Mouse (Mus musculus): ENCODE results near the gene Hnrnph2. TPM values are rescaled to one million over a fixed set of nuclear protein-coding genes. Genes with fewer than 3 reads are reported as not detected.

Gene Hnrnph2
- total RNA-seq, 2 experiments from 2014 or later, result 152 to 157 TPM

DNA sequence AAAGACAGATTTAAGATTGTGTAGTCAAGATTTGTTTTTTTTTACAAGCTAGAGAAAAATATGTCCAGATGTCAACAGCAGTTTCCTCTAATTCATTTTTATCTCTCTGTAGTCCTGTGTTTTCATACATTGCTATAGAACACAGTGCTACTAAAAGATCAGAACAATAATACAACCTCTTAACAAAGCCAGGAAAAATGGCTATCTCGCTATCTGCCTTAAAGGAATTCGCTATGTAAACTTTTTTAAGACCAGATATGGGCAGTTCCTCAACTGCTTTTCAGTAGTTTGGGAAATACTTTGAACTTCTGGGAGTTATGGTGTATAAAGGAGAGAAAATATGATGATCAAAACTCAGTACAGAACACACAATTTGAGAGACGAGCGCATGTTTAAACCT is 22.4 kb downstream of the Hnrnph2 start:
- DNase-seq (ENCODE audit: low spot score in 2 of 2), result no peak
- no peak for TF ChIP-seq CTCF (conservative IDR thresholded peaks at IDR 0.05)
- Histone ChIP-seq H3K27ac (no peak overlapping the region), H3K4me3 (no peak overlapping the region)

GRCm38 (mm10) chrX:134628200-134628599 is 27.2 kb downstream of the Hnrnph2 start:
- no peak overlapping the region for H3K27ac ChIP-seq
- H3K4me3 ChIP-seq, result no peak overlapping the region
- DNase-seq (ENCODE audit: low spot score in 2 of 2), result no peak
- no peak for TF ChIP-seq CTCF (conservative IDR thresholded peaks at IDR 0.05)

- TF ChIP-seq CTCF (conservative IDR thresholded peaks at IDR 0.05), result no peak
- Histone ChIP-seq H3K4me3 (no peak overlapping the region), H3K27ac (no peak overlapping the region)
- DNase-seq (ENCODE audit: low spot score in 2 of 2), result no peak
Observed at GRCm38 (mm10) chrX:134632710-134633109, 31.7 kb downstream of the Hnrnph2 start.

- H3K4me3 ChIP-seq, result no peak overlapping the region
- TF ChIP-seq CTCF (conservative IDR thresholded peaks at IDR 0.05), result no peak
Observed at GRCm38 (mm10) chrX:134635111-134635510, 34.1 kb downstream of the Hnrnph2 start.

GRCm38 (mm10) chrX:134635860-134636259 is 34.9 kb downstream of the Hnrnph2 start:
- no peak for DNase-seq (ENCODE audit: low spot score in 2 of 2)
- TF ChIP-seq CTCF (conservative IDR thresholded peaks at IDR 0.05), result no peak
- Histone ChIP-seq H3K27ac (no peak overlapping the region), H3K4me3 (no peak overlapping the region)

More at GRCm38 (mm10) chrX:134635111-134635510, 34.1 kb downstream of the Hnrnph2 start:
- DNase-seq (ENCODE audit: low spot score in 2 of 2), result no peak
- H3K27ac ChIP-seq, result no peak overlapping the region

- no peak for TF ChIP-seq CTCF (conservative IDR thresholded peaks at IDR 0.05)
- Histone ChIP-seq H3K27ac (no peak overlapping the region), H3K4me3 (no peak overlapping the region)
- DNase-seq (ENCODE audit: low spot score in 2 of 2), result no peak
Observed at GRCm38 (mm10) chrX:134641000-134641760, 40.2 kb downstream of the Hnrnph2 start.

GRCm38 (mm10) chrX:134646338-134646737 is 45.4 kb downstream of the Hnrnph2 start:
- no peak overlapping the region for H3K4me3 ChIP-seq
- DNase-seq (ENCODE audit: low spot score in 2 of 2), result no peak
- H3K27ac ChIP-seq, result no peak overlapping the region
- TF ChIP-seq CTCF (conservative IDR thresholded peaks at IDR 0.05), result no peak

GRCm38 (mm10) chrX:134647421-134647820 is 46.4 kb downstream of the Hnrnph2 start:
- Histone ChIP-seq H3K4me3 (no peak overlapping the region), H3K27ac (no peak overlapping the region)
- no peak for TF ChIP-seq CTCF (conservative IDR thresholded peaks at IDR 0.05)
- no peak for DNase-seq (ENCODE audit: low spot score in 2 of 2)

DNA sequence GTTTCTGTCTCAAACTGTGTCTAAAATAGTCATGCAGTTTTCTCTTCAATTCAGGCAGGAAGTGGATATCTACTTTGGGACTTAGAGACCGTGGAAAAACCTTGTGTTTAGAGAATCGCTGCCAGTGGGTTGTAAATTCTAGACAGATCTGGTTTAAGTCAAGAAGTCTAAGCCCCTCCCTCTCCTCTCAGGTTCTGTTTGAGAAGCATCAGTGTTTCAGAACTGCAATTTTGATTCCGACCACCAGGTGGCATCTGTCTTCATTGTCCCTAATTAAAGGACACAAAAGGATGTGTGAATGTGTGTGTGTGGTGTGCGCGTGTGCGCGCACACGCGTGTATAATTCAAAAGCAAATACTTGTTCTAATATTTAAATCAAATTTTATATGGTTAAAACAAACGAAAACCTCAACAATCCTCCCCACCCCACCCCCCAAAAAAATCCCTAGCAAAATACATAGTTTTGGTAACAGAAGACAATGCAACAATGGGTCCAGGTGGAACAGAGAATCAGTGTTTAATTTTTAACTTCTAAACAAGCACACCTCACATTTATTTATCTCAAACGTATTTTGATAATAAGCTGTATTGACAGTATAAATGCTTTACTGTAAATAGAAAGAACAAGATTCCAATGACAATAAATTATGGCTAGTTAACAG is 47.2 kb downstream of the Hnrnph2 start:
- DNase-seq (ENCODE audit: low spot score in 2 of 2), result peak; percentile 60 to 72
- peak; percentile 82 for TF ChIP-seq CTCF (conservative IDR thresholded peaks at IDR 0.05)
- no peak overlapping the region for H3K27ac ChIP-seq
- no peak overlapping the region for H3K4me3 ChIP-seq

DNA sequence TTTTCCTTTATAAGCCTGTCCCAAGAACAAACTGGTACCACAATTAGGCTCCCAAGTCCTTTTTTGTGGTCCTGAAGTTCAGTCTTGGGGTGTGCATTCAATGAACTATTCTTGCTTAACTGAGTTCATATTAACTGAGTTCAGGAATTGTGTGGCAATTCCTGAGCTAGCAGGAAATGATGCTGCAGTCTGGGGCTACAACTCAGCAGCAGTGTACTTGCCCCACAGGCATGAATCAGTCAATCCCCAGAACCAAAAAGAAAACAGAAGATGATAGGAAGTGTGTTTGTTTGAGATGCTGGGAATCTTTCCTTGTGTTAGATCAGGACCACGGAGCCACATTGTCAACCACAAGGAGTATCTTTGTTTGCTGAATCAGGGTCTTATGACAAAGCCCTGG is 51.1 kb downstream of the Hnrnph2 start:
- Histone ChIP-seq H3K4me3 (no peak overlapping the region), H3K27ac (no peak overlapping the region)
- no peak for DNase-seq (ENCODE audit: low spot score in 2 of 2)
- no peak for TF ChIP-seq CTCF (conservative IDR thresholded peaks at IDR 0.05)

Other genes starting within 250 kb of the Hnrnph2 start
- gene Drp2, start 196.6 kb upstream of the Hnrnph2 start, total RNA-seq (2021), result 10 to 100 TPM; 41.8 to 45.1 TPM
- not detected for gene Taf7l, start 124.7 kb upstream of the Hnrnph2 start, total RNA-seq (2021)
- gene Timm8a1, start 59.3 kb upstream of the Hnrnph2 start, total RNA-seq (2021), result 10 to 100 TPM; 15.7 to 18.3 TPM
- 1 to 10 TPM in 1 of 2 experiments, under 1 TPM in 1; 0.66 to 1.2 TPM for gene Btk, start 17.6 kb upstream of the Hnrnph2 start, total RNA-seq (2021)
- gene Rpl36a, start 15.5 kb upstream of the Hnrnph2 start, total RNA-seq (2021), result 100 to 1,000 TPM; 122 to 137 TPM
- 10 to 100 TPM in 1 of 2 experiments, 1 to 10 TPM in 1; 7.3 to 10.5 TPM for gene Gla, start 54 bp upstream of the Hnrnph2 start, total RNA-seq (2021)
- 10 to 100 TPM; 34.6 to 35.4 TPM for gene Armcx4, start 85.3 kb downstream of the Hnrnph2 start, total RNA-seq (2021)
- 10 to 100 TPM; 49.1 to 56.7 TPM for gene Armcx1, start 116.8 kb downstream of the Hnrnph2 start, total RNA-seq (2021)
- 1 to 10 TPM; 7.0 to 7.6 TPM for gene Armcx6, start 150.2 kb downstream of the Hnrnph2 start, total RNA-seq (2021)
- 10 to 100 TPM; 77.5 to 89.8 TPM for gene Armcx3, start 155.4 kb downstream of the Hnrnph2 start, total RNA-seq (2021)
- gene Armcx2, start 208.0 kb downstream of the Hnrnph2 start, total RNA-seq (2021), result 10 to 100 TPM; 87.0 to 87.5 TPM